Mouse (Mus musculus): ENCODE measurements around the gene Grin1.
A peak's percentile ranks its signal among the peaks of the same experiment; 100 is the strongest.
"Not testable (repeated sequence)": the region's sequence is repeated elsewhere in the genome, so short reads cannot be mapped to it uniquely, and the experiment has no call there.

Grin1 gene

GRCm38 (mm10) chr2:25258887-25259286 lies 60.1 kb downstream of the Grin1 start:
- DNase-seq (ENCODE audit: low spot score in 2 of 2) = no peak

- DNase-seq (ENCODE audit: low spot score in 2 of 2) = not testable (repeated sequence)
These were observed 61.7 kb downstream of the Grin1 start for GRCm38 (mm10) chr2:25257250-25257649.

DNA sequence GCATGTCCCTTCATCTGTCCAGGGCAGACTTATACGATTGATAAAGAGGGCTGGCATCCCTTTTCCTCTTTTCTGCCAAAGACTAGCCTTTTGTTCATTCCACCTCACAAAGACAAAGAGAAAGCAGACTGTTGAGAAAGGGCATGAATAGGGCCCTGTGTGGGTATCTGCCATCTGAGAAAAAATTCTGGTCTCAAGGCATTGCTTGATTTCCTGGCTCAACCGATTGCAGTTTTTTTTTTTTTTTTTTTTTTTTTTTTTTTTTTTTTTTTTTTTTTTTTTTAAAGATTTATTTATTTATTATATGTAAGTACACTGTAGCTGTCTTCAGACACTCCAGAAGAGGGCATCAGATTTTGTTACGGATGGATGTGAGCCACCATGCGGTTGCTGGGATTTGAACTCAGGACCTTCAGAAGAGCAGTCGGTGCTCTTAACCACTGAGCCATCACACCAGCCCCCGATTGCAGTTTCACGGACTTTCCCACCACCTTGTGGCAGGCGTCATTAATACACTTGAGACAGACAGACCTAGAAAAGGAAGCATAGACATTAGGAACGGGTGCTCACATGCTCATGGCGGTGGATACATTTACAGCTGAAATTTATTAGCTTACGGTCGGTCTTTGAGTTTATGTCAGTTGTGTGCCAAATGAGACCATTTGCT lies 62.4 kb downstream of the Grin1 start:
- DNase-seq (ENCODE audit: low spot score in 2 of 2) = peak in 1 of 2 experiments; percentile 52

DNA sequence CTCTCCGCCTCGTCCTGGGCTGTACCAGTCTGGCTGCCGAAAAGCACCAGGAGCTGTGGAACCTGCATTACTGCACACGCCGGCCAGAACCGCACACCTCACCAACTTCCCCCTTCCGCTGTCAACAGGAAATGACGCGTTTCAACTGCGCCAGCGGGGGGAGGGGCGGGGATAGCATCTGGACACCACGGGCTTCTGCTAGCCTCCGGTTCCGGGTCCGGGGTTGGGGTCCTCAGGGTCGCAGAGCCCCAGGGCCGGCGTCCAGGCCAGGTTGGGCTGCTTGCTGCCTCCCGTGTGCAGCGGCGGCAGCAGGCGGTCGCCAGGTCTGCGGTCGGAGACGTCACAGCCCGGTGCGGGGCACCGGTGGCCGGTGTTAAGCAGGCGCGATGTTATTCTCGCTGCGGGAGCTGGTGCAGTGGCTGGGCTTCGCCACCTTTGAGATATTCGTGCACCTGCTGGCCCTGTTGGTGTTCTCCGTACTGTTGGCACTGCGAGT lies 63.7 kb downstream of the Grin1 start, which contains the start of gene Tmem203:
Tmem203 (plus strand) TSS at position 156 of the 496 bp plus-strand sequence.
- DNase-seq (ENCODE audit: low spot score in 2 of 2) = peak; percentile 86

DNA sequence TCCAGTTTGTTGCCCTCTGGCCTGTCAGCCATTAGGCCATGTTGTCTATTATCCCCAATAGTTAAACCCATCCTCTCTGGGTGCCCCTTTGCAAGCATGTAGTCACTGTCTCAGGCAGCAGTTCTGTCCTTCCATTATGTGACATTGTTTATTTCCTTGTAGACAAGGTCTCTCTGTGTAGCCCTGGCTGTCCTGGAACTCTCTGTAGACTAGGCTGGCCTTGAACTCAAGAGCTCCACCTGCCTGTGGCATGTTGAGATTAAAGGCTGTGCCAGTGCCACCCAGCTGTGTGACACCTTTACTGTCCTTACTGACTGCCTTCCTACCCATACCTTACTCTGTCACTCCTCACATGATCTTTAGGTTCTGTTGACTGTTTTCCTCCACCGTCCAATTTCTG lies 66.7 kb downstream of the Grin1 start:
- no peak for DNase-seq (ENCODE audit: low spot score in 2 of 2)

GRCm38 (mm10) chr2:25246183-25247072 lies 72.6 kb downstream of the Grin1 start, which contains the start of gene AL732309.1:
Gene AL732309.1 (minus strand): TSS chr2:25246863.
- no peak for DNase-seq (ENCODE audit: low spot score in 2 of 2)

GRCm38 (mm10) chr2:25244144-25244543 lies 74.8 kb downstream of the Grin1 start:
- no peak for DNase-seq (ENCODE audit: low spot score in 2 of 2)

DNA sequence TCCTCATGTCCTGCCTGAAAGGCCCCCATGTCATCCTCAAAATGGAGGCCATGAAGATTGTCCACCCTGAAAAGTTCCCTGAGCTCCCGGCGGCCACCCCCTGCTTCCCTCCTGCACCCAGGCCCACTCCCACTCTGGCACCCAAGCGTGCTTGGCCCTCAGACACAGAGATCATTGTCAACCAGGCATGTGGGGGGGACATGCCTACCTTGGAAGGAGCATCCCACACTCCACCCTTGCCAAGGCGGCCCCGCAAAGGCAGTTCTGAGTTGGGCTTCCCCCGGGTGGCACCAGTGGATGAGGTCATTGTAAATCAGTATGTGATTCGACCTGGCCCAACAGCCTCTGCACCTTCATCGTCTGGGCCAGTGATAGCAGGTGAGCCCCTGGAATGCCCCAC lies 75.6 kb downstream of the Grin1 start:
- DNase-seq (ENCODE audit: low spot score in 2 of 2) = no peak

DNA sequence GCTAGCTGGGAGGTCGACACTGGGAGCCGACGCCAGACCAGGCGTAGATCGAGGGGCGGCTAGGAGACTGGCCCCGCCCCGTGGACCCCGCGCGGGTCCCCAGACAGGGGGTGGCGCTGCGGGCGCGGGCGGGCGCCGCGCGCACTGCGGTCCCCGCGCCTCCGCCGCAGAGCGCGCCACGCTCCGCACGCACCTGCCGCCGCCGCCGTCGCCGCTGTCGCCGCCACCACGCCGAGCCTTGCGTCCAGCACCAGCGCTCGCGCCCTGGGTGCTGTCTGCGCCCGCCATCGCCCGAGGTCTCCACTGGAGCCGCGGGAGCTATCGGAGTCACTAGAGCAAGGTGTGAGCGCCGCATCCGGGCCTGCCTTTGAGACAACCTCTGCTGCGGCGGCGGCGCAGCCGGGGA lies 76.9 kb downstream of the Grin1 start, which contains the start of the genes Rnf208 and Cysrt1:
Rnf208 (plus strand) TSS at position 155 of the 406 bp plus-strand sequence.
Cysrt1 (minus strand) TSS at position 352 of the 406 bp plus-strand sequence.
- no peak for DNase-seq (ENCODE audit: low spot score in 2 of 2)

GRCm38 (mm10) chr2:25241438-25241775 lies 77.6 kb downstream of the Grin1 start:
- DNase-seq (ENCODE audit: low spot score in 2 of 2) = no peak

Data from urinary bladder, postnatal 36 days (tissue).